Mouse (Mus musculus): Measurements from ENCODE around the gene Ccdc175.

Gene Ccdc175

DNA sequence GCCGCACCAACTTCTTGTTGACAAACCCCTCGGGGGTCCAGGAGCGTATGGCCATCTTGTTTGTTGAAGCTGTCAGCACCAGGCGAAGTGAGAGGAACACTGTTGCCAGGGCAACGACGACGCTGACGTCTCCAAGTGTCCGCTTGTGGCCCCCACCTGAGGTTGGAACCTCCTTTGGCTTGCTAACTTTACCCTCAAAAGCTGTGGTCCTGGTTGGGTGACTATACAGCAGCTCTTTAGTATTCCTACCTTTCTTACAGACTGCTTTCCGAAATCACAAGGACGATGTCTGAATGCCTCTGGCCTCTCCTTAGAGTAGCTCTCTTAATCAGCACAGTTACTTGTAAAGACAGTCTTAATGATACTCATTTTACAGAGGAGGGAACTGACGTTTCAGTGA, at the start of gene Ccdc175:
Gene Ccdc175, minus strand, starts transcription at position 101 of the 400 bp plus-strand sequence.
- no peak for DNase-seq

DNA sequence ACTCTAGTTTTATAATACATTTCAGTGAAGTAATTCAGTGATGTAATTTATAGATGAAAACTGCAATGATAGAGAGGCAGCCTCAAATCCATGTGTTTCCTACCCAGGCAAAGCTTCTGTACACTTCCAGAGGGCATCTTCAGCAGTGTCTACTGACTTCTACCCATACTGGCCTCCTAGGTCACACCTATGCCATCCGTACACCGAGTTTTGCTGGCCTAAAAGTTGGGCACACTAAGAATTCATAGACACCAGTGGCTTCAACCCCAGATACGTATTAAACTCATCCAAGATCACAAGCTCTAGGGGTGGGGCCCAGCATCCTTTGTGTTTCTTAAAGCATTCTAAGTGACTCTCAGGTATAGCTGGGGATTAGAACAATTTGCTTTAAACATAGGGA, 49.3 kb upstream of the Ccdc175 start:
- DNase-seq, result peak in 1 of 2 experiments; percentile 33

DNA sequence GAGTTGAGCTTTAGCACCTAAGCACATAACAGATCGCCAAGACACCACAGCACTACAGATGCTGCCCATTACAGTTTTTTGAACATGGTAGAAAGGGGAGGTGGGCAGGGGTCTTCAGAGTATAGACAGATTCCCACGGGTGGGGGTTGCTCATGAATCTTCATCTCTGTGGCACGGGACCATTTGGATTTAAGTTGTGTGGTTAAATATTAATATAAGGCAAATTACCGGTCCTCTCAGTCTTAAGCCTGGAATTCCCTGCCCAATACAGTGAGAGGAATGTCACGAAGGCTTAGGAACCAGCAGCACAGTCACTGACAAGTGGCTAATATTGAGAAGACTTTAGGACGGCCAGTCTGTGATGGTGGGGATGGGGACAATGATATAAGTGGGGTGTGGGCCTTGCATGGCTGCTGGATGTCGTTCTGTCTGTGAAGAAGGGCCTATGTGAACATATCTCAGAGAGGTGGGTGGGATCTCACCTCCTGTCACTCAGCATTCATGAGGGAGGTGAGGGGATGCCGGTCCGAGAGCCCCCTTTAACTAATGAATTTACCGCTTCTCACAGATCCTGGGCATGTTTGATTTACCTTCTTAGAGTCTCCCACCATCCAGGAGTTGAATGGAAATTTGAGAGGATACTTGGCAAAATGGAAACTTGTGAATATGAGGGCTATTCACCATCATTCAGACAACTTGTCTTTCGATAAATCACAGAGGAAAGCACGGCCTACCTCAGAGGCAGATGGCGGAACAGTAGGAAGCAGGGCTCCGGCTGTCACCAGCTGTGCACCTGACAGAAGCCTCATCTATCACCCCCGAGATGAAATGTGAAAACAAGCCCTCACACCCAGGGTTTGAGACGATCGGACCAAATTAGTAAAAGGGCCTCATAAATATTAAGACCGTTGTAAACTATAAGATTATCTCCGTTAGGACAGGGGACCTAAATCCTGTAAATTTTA, 48.3 kb upstream of the Ccdc175 start:
- peak; percentile 84 to 86 for DNase-seq

DNA sequence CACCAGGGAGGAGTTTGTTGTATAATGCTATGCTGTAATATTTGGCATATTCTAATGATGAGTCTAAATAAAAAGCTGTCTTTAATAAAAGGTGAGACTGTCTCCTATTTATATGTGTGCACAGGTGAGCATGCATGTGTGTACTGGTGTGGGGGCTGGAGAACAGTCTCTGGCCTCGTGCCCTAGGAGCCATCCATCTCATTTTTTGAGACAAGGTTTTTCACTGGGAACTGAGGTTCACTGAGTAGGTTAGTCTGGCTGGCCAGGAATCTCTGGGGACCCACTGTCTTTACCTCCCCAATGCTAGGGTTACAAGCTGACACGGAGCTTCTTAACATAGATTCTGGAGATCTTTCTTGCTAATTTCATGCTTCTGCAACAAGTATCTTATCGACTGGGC, 47.3 kb upstream of the Ccdc175 start:
- DNase-seq, result peak in 1 of 2 experiments; percentile 38

DNA sequence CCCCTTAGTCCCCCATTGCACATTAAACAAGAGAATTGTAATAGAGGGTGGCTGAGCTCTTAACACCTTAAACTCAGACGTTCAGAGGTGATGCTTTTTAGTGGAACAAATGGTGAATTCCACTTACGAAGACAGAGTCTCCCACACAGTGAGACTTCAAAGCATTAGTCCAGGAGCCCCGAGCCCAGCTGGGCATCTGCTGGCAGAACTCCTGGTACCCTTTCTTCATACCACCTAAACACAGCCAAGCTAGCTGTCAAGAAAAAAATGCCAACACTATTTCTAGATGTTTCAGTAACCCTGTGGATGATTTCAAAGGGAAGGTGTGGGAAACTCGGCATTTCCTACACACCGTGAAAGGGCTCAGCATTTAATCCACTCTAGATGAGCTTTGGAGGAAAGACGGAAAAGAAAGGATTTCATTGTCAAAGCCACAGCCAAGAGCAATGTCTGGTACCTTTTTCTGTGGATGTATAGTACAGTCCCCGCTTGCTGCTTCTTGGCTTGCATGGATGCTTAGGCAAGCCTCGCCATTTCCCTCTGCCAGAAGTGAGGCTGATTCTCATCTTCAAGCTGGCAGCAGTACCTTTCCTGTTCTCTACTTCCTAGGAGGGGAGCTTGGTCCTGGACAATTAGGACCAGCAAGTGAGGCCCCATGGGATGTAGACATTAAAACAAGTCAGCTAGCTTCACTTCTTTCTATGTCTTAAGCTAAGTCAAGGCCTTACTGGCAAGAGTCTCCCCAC, 44.8 kb upstream of the Ccdc175 start:
- DNase-seq, result peak; percentile 37 to 46

DNA sequence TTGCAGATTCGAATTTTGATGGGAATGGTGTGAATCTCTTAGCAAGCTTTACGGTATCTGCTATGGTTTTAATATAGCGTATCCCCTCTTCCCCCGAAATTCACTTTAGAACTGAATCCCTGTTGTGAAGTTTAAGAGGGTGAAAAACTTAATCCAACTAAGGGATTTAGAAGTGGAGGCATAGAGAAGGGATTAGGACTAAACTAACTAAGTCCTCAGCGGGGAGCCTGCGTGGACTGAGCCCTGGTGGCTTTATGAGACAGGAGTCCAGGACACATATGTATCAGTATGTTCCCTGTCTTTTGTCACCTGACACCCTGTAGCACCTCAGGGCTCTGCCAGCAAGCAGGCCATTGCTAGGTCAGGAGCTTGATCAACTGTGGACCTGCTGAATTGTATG, 42.9 kb upstream of the Ccdc175 start:
- no peak for DNase-seq

DNA sequence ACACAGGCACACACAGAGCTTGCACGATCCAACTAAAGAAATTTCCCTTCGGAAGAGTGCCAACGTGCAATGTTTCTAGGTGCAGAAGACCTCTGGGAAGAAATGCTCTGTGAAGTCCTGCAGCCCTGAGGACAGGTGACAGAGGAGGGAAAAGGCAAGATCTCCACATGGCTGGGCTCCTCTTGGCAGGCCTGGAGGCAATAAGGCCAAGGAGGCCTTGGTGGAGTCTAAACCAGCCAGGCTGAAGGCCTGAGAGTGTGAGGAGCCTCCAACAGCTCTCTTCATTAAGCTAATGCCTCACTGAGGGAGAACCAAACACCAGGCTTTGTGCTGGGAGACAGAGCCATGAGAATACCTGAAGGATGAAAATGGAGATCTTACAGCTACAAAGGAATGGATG, 40.5 kb upstream of the Ccdc175 start:
- no peak for DNase-seq

DNA sequence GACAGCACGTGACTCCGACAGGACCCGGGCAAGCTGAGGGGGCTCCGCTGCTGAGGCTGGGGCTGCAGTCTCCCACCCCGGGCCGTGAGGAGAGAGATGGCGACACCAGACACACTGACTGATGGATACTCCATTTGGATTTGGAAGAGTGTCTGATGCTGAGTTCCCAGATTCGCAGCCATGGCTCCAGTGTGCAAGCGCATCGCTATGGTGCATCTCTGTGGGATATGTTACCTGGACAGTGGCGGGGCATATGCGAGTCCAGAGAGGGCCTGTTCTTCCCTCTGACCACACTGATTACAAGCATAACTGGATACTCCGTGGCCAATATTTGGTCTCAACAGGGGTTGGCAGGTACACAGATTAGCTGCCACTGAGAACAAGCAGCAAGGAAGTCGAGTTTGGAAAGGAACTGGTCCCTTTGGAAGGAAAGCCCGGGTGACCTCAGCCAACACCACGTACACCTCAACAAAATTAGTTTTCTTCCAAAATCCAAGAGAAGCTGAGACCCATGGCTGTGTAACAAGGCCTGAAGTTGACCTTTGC, 38.8 kb upstream of the Ccdc175 start:
- peak; percentile 20 to 39 for DNase-seq

DNA sequence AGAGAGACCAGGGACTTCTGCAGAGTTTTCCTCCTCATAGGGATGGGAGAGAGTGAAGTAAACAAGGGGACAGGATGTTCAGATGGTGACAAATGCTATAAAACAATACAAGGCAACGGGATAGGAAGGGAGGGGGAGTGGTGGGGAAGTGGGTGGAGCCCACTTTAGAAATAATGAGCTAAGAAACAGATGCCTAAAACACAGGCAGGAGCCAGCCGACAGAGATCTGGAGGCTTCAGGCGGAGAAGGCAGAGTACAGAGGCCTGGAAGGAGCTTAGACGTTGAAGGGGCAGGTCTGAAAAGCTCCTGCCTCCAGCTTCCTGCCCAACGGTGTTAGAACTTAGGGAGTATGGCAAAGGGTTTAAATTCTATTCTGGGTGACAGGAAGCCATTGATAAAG, 28.7 kb upstream of the Ccdc175 start:
- no peak for DNase-seq

DNA sequence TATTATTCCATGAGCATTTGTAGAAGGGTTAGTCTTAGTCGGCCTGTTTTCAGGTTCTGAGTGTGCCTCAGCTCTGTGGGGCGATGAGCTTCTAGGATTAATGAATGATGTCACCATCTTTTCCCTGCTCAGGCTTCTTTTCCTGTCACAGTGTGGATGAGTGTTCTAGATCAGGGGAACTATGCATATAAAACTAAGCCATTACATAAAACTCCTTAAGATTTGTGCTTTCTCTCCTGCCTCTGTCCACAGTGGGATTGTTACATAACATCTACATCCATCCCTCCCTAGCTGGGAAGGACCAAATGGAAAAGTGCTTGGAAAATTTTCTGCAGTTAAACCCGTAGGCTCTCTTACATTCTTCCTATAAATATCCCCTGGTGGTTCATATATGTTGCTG, 16.0 kb upstream of the Ccdc175 start:
- no peak for DNase-seq

DNA sequence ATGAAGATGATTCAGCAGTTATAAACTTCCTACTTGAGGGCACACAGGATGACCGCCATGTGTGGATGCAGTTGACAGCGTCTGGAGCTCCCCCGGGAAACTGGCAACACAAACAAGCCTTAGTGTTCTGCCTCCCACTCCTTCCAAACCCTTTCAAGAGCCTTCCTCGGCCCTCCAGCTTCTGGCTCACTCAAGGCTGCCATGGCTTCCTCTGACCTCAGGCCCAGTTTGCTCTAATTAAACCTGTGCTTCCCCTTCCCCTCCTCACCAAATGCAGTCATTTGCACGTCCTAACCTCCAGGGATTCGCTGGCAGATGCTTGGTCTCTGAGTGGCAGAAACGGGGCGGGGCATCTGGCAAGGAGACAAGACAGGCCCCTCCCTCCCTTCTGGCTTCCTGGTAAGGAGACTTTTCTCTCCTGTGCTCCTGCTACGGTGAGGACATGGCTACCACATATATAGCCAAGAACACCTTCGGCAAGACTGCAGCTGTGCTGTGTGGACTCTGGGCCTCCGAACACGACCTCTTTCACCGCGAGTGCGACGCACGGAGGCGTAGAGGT, 13.2 kb upstream of the Ccdc175 start:
- DNase-seq, result peak in 1 of 2 experiments; percentile 27

DNA sequence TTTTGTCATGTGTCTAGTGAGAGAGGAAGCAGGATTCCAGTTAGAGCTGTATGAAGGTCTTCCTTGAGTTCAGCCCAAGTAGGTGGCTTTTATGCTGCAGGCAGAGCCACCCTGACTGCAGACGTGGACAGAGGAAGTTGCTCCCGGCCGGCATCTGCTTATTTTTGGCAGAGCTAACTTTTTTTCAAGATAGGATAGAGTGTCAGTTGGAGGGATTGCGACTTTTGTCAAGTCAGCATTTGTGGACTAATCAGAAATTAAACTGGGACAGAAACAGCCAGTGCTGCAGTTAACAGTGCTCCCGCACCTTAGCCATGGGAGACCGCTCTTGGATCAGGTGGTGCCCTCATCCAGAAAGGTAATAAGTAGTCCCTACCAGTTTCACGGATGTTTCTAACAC, 12.6 kb upstream of the Ccdc175 start:
- DNase-seq, result no peak

DNA sequence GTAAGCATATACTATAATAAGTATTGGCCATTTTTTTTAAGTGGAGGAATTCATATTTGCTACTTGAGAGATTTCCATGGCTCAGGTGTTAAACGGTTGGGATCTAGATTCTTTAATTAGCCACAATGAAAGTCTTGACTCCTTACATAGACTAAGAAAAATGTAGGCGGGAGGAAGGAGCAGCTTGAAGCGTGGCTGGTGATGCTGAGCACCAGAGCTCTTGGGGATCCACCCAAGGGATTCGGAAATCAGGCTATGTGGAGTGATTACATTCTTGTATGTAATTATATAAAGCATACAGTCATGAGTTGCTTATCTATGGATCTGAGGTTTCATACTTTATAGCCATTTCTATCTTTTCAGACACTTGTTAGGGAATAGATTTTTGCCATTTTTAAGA, 5.3 kb downstream of the Ccdc175 start:
- DNase-seq, result no peak

DNA sequence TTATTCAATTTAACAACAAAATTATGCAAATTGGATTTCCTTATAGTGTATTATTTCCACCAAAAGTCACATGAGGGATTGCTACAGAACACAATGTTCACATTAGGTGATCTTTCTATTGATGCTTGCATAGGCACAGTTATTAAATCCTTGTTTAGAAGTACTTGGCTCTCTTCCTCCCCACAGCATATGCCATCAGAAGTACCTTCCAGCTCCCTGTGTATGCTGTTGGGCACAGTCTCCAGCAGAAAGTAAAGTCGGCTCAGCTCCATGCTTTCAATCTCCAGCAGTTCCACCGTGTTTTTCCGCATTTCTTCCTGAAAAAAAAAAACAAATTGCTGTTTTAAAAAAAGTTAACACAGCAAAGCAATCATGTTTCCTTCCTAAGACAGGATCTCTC, 6.5 kb downstream of the Ccdc175 start:
- peak; percentile 11 to 25 for DNase-seq

DNA sequence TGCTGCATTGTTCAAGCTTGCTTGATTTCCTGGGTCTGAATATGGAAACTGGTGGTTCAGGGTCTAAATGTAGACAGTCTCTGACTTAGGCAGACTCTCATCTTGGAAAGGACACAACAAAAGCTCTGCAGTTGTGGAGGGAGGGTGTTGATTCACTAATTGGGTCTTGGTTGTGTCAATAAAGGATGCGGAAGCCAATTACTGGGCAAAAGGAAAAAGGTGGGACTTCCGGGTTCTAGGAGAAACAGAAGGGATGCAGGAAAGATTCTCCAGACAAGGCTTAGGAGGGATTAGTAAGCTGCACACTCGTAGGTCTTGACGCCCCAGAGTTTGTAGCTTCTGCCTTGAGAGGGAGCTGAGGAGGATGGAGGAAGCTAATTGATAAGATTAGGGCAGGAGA, 26.4 kb downstream of the Ccdc175 start:
- no peak for DNase-seq

DNA sequence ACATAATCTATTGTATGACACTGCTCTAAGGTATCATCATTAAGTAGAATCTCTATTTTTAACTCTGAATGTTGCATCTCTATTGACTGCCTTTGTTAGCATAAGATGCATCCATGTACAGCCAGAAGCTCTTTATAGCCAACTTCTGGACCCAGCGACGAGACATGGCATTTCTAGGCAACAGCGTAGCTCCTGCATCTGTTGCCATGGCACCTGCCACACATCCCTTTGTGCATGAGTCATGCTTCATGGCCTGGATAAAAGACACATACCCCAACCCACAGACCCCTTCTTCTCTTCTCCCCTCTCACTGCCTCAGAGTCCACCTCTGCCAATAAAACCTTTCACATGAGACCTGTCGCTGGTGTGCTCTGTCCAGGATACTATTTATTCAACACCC, 34.0 kb downstream of the Ccdc175 start:
- no peak for DNase-seq

DNA sequence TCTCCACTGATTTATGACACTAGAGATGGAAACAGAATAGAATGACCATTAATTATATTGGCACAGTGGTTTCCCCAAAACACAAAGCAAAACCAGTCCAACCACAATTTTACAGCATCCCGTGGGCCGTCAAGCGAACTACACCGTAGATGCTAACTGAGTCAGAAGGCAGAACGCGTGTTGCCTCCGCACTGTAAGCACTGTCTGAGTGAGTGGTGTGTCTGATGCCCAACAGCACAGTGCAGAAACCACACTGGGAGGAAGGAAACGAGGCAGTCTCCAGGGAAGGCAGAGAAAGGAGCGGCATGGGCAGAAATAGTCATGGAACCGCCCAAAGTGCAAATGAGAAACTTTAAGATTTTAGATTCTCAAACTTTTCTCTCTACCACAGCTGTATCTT, 55.6 kb downstream of the Ccdc175 start:
- DNase-seq, result no peak

DNA sequence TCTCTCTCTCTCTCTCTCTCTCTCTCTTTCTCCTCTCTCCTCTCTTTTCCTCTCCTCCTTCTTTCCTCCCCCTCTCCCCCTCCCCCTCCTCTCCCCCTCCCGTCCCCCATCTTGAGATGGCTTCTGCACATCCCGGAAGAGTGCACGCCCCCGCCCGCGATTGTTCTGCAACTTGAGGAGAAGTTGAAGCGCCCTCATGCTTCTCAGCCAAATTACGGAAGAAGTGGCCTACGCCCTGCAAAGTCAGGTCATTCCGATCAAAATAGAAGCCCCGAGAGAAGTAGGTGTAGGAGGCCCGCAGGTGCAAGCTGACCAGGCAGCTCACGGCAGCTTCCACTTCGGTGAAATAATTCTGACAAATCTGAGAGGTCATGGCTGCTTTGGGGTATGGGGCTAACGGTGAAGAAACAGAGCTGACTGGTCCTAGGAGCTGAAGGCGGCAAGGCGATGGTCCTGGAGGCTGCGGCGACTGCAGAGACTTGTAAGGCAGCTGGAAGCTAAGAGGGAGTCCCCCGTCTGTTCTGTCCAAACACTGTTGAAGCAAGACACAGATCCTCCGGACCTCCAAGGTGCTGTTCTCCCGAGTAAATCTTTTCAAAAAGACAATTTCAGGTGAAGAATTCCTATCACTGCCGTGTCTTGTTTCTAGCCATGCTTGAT, 69.0 kb downstream of the Ccdc175 start:
- DNase-seq, result no peak

DNA sequence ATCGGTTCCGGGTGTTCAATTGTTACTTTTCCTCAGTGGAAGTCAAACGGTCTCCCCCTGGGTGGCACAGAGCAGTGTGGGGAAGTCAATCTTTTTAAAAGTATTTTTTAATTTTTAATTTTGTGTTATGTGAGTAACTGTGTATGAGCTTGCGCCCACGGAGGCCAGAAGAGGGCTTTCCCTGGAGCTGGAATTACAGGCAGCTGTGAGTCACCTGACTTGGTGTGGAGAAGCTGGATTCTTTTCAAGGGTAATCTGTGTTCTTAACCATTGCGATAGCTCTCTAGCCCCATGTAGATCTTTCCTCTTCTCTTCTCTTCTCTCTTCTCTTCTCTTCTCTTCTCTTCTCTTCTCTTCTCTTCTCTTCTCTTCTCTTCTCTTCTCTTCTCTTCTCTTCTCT, 69.7 kb downstream of the Ccdc175 start:
- DNase-seq, result no peak

DNA sequence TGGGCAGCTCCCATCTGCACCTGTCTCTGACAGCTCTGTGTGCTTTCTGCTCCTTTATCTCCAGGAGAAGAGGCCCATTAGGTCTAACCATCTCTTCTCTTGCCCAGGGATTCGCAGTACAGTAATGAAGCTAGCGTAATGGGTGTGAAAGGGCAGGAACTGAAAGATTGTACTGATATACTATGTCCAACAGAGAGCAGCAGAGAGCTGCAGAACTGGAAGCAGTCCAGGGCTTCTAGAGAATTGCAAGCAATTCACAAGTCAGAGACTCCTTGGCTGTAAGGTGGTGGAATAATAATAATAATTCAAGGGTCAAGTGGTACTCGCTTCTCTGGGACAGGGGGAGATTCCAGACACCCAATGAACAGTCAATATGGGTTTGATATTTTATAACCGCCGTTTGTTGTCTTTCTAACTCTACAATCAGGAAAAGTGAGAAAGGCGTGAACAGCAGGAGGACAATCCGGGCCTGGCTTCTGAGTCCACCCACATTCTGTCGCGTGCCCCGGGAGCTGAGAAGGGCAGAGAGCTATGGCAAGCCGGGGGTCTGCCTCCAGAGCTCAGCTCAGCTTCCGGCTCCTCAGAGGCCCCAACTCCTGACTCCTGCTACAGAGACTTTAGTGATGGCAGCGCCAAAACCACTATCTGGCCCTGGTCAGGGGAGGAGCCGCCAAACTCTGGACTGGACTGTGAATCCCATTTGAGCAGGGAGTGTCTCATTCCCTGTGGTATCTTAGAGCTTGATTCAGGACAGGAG, 80.1 kb downstream of the Ccdc175 start:
- peak; percentile 76 to 85 for DNase-seq

DNA sequence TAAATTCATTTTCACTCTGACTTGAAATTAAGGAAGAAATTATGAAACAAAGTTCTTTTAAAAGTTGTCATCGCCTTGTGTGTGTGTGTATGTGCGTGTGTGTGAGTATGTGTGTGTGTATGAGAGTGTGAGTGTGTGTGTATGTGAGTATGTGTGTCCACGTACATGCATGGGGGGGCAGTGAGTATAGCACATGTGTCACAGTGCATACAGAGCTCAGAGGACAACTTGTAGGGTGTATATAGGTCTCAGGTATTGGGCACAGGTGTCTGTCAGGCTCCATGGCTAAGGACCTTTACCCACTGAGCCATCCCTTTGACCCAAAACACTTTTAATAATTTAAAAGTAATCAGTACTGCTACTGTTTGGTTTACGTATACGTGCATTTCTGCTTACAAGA, 80.8 kb downstream of the Ccdc175 start:
- DNase-seq, result no peak

DNA sequence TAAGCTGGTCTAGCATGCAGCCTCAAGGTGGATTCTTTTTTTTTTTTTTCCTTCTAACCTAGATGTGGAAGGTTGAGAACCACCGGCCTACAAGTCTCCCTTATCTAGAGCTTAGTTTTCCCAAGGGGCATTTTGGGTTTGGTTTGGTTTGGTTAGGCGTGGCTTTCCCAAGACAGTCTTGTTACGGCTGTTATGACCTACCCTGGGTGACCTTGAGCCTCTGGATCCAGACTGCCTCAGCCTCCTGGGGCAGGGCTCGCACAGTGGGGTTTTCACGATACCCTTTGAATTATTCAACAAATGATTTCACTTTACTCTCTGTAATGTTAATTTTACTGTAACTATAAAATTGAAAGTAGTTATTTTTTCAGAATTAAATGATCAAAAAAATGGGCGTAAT, 82.1 kb downstream of the Ccdc175 start:
- no peak for DNase-seq
